Mouse (Mus musculus) granulocyte monocyte progenitor cell, adult 5-6 weeks (primary cell): ENCODE data around the gene Fnbp1l. TPM values are rescaled to one million over a fixed set of nuclear protein-coding genes. Genes with fewer than 3 reads are reported as not detected.

ENCODE experiments used
- ATAC-seq: replicated peaks from 2 replicates; pipeline ENCODE4 v1.8.0; 2016; ENCODE audit warnings: mild to moderate bottlenecking, moderate TSS enrichment, inconsistent platforms; ENCODE audit not compliant: poor library complexity, severe bottlenecking
- total RNA-seq, 2 experiments: library from RNA; stranded (forward) in 1 of 2; stranded (reverse) in 1 of 2; fragments of 200-712, 200-1000 nt in 1 of 2; fragments of >200 nt in 1 of 2; fragmentation: Nextera tagmentation in 1 of 2; gene quantifications; 2 replicates each; pipeline ENCODE4 v1.2.3; 2014 to 2017

Gene Fnbp1l
- total RNA-seq, 2 experiments from 2014 or later: 11.1 to 13.3 TPM

GRCm38 (mm10) chr3:122538851-122539250 lies 80.7 kb downstream of the Fnbp1l start:
- ATAC-seq: no peak

GRCm38 (mm10) chr3:122535938-122536703 lies 83.4 kb downstream of the Fnbp1l start:
- ATAC-seq: no peak

GRCm38 (mm10) chr3:122528477-122528876 lies 91.0 kb downstream of the Fnbp1l start:
- ATAC-seq: no peak

- peak; percentile 85 for ATAC-seq
Observed at GRCm38 (mm10) chr3:122521294-122521693, 98.2 kb downstream of the Fnbp1l start.

GRCm38 (mm10) chr3:122520875-122521274 lies 98.6 kb downstream of the Fnbp1l start:
- ATAC-seq: peak; percentile 89

- no peak for ATAC-seq
Observed at GRCm38 (mm10) chr3:122520365-122520764, 99.2 kb downstream of the Fnbp1l start.

GRCm38 (mm10) chr3:122519082-122519481 lies 100.4 kb downstream of the Fnbp1l start:
- no peak for ATAC-seq

- no peak for ATAC-seq
Observed at GRCm38 (mm10) chr3:122518231-122518736, 101.2 kb downstream of the Fnbp1l start.

- no peak for ATAC-seq
Observed at GRCm38 (mm10) chr3:122517726-122518125, 101.8 kb downstream of the Fnbp1l start.

GRCm38 (mm10) chr3:122516327-122516695 lies 103.2 kb downstream of the Fnbp1l start:
- ATAC-seq: no peak

GRCm38 (mm10) chr3:122515568-122516326 lies 103.8 kb downstream of the Fnbp1l start:
- ATAC-seq: no peak

GRCm38 (mm10) chr3:122512725-122513375 lies 106.7 kb downstream of the Fnbp1l start:
- ATAC-seq: no peak

- no peak for ATAC-seq
Observed at GRCm38 (mm10) chr3:122511721-122512619, 107.5 kb downstream of the Fnbp1l start.

GRCm38 (mm10) chr3:122510932-122511331 lies 108.6 kb downstream of the Fnbp1l start:
- ATAC-seq: no peak

- ATAC-seq: no peak
Observed at GRCm38 (mm10) chr3:122510240-122510750, 109.2 kb downstream of the Fnbp1l start.

- ATAC-seq: peak; percentile 54
Observed at GRCm38 (mm10) chr3:122509534-122510239, 109.8 kb downstream of the Fnbp1l start.

GRCm38 (mm10) chr3:122509084-122509483 lies 110.4 kb downstream of the Fnbp1l start:
- ATAC-seq: peak; percentile 92

- no peak for ATAC-seq
Observed at GRCm38 (mm10) chr3:122507826-122508225, 111.7 kb downstream of the Fnbp1l start.

- ATAC-seq: peak; percentile 23; the same call in 1 of the 2 replicates
Observed at GRCm38 (mm10) chr3:122506343-122506916, 113.1 kb downstream of the Fnbp1l start.
